Mouse (Mus musculus) macrophage (primary cell): ENCODE data around the gene Hsp90ab1. TPM values are rescaled to one million over a fixed set of nuclear protein-coding genes. Genes with fewer than 3 reads are reported as not detected.

ENCODE experiments used
- H3K27ac ChIP-seq: fragments of 350-480 bp; formaldehyde crosslinking; 2 replicates; pipeline ENCODE4 v1.9.0; 2021
- H3K36me3 ChIP-seq: fragments of 350-480 bp; formaldehyde crosslinking; 2 replicates; pipeline ENCODE4 v1.9.0; 2021; ENCODE audit errors: inconsistent target
- H3K4me3 ChIP-seq: fragments of 350-480 bp; formaldehyde crosslinking; 2 replicates; pipeline ENCODE4 v1.9.0; 2021; ENCODE audit errors: inconsistent target
- H3K79me2 ChIP-seq: fragments of 350-480 bp; formaldehyde crosslinking; 2 replicates; pipeline ENCODE4 v1.9.0; 2021; ENCODE audit errors: inconsistent target
- WGBS: methylation state at CpG from one replicate; pipeline ENCODE4 v1.1.7; 2026; ENCODE audit warnings: inconsistent platforms; ENCODE audit not compliant: missing documents; 5-methylcytosine and 5-hydroxymethylcytosine counted together
- polyA plus RNA-seq: library from polyadenylated mRNA; stranded (reverse); fragments of 250-400 nt; gene quantifications from 3 replicates; pipeline ENCODE4 v1.2.4, GENCODE M21; 2018; ENCODE audit warnings: inconsistent platforms

Hsp90ab1 gene
- polyA plus RNA-seq, 1 experiment from 2014 or later: 909 TPM

DNA sequence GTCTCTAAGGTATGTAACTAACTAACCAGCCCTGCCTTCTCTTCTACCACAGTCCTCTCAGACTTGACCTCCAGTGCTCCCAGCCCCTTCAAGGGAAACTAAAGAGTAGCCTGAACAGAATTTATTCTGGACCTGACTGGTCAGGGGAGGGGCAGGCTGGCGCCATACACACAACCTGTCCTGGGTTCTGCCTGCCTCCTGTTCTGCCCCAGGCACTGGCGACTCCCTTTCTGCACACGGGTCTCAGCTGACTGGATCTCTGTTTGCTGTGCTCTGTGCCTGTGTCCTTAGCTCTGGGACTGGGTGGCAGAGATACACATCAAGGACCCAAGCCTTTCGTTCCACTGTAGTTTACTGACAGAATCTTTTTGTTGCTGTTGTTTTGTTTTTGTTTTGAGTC is 6.5 kb upstream of the Hsp90ab1 start:
- Histone ChIP-seq H3K27ac (no peak overlapping the region), H3K4me3 (no peak overlapping the region), H3K79me2 (no peaks in the 10 kb centered on the region), H3K36me3 (no peaks in the 10 kb centered on the region)
- WGBS: 95% methylated on average over 4 of the region's 4 CpGs

DNA sequence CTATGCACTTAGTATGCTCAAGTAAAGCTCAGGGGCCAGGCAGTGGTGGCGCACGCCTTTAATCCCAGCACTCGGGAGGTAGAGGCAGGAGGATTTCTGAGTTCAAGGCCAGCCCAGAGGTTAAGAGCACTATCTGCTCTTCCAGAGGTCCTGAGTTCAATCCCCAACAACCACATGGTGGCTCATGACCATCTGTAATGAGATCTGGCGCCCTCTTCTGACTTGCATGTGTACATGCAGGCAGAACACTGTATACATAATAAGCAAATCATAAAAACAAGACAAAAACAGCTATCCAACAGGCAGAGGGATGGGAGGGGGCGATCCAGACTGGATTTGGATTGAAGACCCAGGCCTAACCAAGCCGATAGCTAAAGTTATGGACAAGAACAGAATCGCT is 5.8 kb upstream of the Hsp90ab1 start:
- Histone ChIP-seq H3K36me3 (no peaks in the 10 kb centered on the region), H3K4me3 (no peak overlapping the region), H3K79me2 (no peaks in the 10 kb centered on the region), H3K27ac (no peak overlapping the region)
- WGBS: 81% methylated on average over 7 of the region's 7 CpGs

DNA sequence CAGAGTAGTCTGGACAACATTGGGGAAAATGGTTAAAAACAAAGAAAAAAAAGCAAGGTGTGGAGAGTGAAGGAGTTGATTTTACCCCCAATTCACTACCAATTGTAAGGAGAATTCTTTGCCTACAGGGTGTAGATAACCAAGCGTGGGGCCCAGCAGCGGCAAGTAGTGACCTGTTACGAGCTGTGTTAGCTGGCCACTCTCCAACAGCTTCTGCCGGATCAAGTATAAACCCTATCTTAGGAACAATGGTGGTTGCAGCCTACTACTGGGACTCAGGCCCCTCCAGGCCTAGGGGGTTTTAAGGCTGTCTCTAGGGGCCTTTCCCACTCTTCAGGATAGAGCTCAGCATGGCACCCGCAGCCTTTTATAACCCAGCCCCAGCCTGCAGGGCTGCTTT is 5.2 kb upstream of the Hsp90ab1 start:
- no peak overlapping the region for H3K4me3 ChIP-seq
- H3K27ac ChIP-seq: no peak overlapping the region
- 79% methylated on average over 5 of the region's 5 CpGs for WGBS
- H3K36me3 ChIP-seq: no peaks in the 10 kb centered on the region
- H3K79me2 ChIP-seq: no peaks in the 10 kb centered on the region

DNA sequence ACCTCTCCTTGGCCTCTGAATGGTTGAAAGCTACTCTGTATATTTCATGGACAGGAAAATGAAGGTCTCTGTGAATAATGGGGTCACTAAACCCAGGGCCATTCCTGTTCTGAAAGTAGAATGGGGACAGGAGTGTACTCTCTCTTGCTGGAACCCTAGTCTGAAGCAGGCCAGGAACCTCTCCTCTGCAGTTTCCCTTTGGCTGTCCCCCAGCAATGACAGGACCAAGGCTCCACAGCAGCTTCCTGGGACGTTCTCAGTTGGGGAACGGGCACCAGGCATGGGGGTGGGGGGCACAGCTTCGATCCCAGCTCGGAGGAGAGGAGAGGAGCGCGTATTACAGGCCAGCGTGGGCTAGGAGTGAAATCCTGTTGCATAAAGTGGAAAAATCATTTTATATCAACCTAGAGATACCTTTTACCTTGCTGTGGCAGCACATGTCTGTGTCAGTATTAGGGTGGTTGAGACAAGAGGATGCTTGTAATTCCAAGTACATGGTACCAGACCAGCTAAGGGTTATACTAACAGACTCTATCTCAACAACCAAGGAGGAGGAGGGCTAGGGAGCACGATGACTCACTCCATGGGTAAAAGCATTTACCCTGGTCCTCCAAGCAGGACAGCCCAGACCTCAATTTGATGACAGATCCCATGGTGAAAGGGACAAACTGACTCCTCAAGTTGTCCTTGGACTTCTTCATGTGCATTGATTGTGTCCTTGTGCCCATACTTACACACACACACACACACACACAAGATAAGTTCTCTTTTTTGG is 2.2 kb upstream of the Hsp90ab1 start:
- peaks cover 26% of the 10 kb centered on the region for H3K79me2 ChIP-seq
- H3K4me3 ChIP-seq: no peak overlapping the region
- WGBS: 85% methylated on average over 5 of the region's 8 CpGs
- H3K27ac ChIP-seq: no peak overlapping the region
- peaks cover 11% of the 10 kb centered on the region; the same call in 1 of the 2 replicates for H3K36me3 ChIP-seq

DNA sequence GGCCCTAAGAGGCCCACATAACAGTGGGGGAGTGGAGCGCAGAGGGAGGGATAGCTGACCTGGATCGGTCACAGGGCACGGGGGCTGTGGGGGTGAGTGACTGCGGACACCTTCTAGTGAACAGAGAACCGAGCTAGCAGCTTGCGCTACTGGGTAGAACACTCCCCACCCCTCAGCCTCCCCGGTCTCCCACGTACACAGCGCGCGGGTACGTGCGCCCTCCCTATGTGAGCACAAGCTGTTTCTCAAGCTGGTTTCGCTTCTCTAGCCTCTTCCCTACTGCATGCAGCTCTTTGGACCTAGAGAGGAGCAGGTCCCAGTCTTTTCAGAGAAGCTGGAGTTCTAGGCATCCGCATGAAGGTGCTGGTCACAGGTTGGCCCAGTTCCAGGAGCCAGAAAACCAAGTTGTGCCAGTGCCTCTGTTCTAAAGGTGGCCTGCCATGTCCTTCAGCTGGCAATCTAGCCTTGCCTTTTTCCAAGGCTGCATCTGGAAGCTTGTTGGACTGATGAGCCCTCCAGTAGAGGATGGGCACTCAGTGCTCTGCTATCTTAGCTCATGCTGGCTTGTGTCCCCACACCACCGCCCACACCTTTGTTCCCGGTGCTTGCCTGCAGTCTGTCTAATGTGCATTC is 1.2 kb upstream of the Hsp90ab1 start:
- Histone ChIP-seq H3K36me3 (peaks cover 22% of the 10 kb centered on the region), H3K79me2 (peaks cover 37% of the 10 kb centered on the region), H3K27ac (peak overlapping the region; percentile 94), H3K4me3 (peak overlapping the region; percentile 73)
- WGBS: 4% methylated on average over 17 of the region's 17 CpGs

DNA sequence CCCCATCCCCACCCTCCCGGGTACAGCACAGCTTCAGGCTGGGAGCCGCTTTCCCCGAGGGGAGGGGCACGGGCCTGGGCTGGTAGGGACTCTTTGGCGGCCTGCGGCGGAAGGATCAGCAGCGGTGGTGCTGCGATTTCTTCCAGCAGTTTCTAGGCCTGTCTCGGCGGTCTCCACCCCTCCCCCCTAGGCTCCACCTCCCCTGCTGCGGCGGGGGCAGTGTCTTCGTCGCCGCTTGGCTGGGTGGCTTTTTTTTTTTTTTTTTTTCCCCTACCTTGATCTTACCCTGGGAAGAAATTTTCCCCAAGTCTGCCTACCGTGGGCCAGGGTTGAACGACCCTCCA is 681 bp upstream of the Hsp90ab1 start:
- Histone ChIP-seq H3K27ac (peak overlapping the region; percentile 94), H3K36me3 (peaks cover 27% of the 10 kb centered on the region), H3K4me3 (peak overlapping the region; percentile 73), H3K79me2 (peaks cover 40% of the 10 kb centered on the region)
- WGBS: under 1% methylated on average over 18 of the region's 18 CpGs

DNA sequence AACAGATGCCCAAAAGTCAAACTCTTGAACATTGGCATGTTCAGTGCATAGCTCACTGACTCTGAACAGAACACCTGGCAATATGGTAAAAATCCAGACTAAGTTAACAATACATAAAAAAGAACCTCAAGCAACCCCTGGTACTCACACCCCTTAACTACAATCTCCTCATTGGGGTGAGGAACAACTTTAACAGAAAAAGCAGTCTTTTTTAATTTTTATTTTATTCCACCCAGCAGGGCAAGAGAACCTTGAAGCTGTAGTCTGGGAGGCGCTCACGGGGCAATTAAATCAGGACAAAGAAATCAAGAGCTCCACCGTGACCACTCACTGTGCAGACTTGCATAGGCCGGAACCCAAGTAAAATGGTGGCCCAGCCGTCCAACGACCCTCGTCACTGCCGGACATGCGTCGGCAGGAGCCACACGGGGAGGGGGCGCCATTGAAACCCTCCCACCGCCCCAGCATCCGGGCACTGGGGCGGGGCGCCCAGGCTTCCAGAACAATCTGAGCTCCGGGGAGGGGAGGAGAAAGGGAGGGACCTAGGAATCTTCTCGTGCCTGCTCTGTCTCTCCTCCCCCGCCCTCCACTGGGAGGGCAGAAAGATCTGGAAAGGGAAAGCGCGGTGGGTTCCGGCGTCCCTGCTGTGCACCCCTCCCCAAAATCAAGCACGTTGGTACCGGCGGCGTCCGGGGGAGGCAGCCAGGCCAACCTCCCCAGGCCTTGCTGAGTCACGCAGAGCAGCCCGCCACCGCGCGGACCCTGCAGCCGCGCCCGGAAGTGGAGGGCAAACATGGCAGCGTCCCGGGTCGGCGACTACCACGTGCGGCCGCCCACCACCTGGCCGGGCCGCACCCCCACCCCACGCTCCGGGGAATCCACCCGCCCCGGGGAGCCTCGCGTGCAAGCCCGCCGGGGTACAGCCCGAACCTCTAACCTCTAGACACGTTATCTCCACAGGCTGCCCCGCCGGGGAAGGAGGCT is 676 bp downstream of the Hsp90ab1 start:
- Histone ChIP-seq H3K27ac (peak overlapping the region; percentile 77), H3K79me2 (peaks cover 40% of the 10 kb centered on the region), H3K36me3 (peaks cover 40% of the 10 kb centered on the region), H3K4me3 (peak overlapping the region; percentile 73)
- 2% methylated on average over 56 of the region's 57 CpGs for WGBS

DNA sequence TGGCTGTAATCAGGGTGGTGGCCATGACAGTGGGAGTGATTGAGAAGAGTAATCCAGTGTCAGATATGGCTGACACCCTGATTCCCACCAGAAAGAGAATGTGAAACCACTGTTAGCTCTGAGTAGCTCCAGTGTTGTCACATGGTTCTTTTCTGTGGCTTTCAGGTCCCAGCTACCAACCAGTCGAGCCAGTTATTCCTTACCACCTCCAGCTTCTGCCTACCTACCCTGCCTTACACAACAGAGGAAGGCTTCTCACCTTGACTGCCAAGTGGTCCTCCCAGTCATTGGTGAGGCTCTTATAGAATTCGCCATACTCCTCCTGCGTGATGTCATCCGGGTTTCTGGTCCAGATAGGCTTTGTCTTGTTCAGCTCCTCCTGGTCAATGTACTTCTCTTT is 3.1 kb downstream of the Hsp90ab1 start:
- peaks cover 45% of the 10 kb centered on the region for H3K79me2 ChIP-seq
- H3K36me3 ChIP-seq: peaks cover 50% of the 10 kb centered on the region
- H3K4me3 ChIP-seq: no peak overlapping the region
- WGBS: 77% methylated on average over 4 of the region's 4 CpGs
- H3K27ac ChIP-seq: no peak overlapping the region

DNA sequence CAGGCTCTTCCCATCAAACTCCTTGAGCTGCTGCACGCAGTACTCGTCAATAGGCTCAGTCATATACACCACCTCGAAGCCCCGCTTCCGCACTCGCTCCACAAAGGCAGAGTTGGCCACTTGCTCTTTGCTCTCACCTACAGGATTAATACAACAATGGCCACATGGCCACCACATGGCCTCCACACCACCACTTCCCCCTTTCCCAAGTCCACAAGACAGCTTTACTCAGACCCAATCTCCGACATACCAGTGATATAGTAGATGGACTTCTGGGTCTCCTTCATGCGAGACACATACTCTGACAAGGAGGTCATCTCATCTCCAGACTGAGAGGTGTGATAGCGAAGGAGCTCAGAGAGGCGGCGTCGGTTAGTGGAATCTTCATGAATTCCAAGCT is 4.1 kb downstream of the Hsp90ab1 start:
- no peak overlapping the region for H3K27ac ChIP-seq
- peaks cover 50% of the 10 kb centered on the region for H3K36me3 ChIP-seq

DNA sequence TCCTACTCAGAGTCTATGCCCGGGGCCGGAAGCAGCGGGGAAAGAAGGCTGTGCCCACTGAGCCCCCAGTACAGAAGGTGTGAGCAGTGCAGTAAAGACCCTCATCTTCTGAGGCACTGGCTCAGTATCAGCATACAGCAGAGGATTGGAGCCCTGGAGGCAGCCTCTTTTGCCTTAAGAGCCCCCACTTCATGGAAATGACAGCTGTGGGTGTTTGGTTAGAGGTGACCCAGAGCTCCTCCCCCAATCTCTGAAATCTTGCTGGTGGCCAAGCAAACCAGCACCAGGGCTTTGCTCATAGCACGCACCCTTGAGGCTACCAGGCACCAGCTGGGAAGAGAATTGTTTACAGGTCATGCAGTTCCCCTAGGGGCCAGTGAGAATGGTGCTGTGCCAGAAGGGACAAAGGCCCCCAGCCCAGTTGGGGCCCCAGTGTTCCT is 5.9 kb downstream of the Hsp90ab1 start:
- Histone ChIP-seq H3K27ac (no peak overlapping the region), H3K36me3 (peaks cover 50% of the 10 kb centered on the region), H3K4me3 (no peak overlapping the region), H3K79me2 (peaks cover 45% of the 10 kb centered on the region)
- 76% methylated on average over 4 of the region's 4 CpGs for WGBS

More for the DNA sequence above, 4.1 kb downstream of the Hsp90ab1 start:
- 93% methylated on average over 12 of the region's 12 CpGs for WGBS
- H3K79me2 ChIP-seq: peaks cover 52% of the 10 kb centered on the region
- no peak overlapping the region for H3K4me3 ChIP-seq

DNA sequence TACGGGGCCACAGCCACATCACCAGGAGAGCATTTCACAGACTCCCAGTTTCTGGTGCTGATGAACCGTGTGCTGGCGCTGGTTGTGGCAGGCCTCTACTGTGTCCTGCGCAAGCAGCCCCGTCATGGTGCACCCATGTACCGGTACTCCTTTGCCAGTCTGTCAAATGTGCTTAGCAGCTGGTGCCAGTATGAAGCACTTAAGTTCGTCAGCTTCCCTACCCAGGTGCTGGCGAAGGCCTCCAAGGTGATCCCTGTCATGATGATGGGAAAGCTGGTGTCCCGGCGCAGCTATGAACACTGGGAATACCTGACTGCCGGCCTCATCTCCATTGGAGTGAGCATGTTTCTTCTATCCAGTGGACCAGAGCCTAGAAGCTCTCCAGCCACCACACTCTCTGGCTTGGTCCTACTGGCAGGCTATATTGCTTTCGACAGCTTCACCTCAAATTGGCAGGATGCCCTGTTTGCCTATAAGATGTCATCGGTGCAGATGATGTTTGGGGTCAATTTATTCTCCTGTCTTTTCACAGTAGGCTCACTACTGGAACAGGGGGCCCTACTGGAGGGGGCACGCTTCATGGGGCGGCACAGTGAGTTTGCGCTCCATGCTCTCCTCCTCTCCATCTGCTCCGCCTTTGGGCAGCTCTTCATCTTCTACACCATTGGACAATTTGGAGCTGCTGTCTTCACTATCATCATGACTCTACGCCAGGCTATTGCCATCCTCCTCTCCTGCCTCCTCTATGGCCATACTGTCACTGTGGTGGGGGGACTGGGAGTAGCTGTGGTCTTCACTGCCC is 6.5 kb downstream of the Hsp90ab1 start:
- peaks cover 51% of the 10 kb centered on the region for H3K36me3 ChIP-seq
- H3K79me2 ChIP-seq: peaks cover 39% of the 10 kb centered on the region
- H3K27ac ChIP-seq: no peak overlapping the region
- WGBS: 84% methylated on average over 18 of the region's 18 CpGs
- no peak overlapping the region for H3K4me3 ChIP-seq

DNA sequence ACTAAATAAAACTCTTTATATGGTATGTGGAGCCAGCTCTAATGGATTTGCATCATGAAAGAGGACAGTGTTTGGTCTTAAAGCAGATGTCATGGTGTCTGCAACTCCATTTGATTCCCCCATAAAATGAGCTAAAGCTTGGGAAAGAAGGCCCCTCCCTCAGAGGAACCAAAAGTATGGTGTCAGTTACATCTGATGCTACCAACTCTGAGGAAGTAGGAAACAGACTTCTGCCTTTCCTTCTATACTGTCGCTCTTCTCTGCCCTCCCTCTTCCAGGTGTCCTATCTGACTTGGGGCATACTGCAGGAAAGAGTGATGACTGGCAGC is 7.1 kb downstream of the Hsp90ab1 start:
- Histone ChIP-seq H3K27ac (no peak overlapping the region), H3K4me3 (no peak overlapping the region), H3K79me2 (peaks cover 33% of the 10 kb centered on the region), H3K36me3 (peaks cover 50% of the 10 kb centered on the region)
- 63% methylated on average over 1 of the region's 1 CpGs for WGBS

DNA sequence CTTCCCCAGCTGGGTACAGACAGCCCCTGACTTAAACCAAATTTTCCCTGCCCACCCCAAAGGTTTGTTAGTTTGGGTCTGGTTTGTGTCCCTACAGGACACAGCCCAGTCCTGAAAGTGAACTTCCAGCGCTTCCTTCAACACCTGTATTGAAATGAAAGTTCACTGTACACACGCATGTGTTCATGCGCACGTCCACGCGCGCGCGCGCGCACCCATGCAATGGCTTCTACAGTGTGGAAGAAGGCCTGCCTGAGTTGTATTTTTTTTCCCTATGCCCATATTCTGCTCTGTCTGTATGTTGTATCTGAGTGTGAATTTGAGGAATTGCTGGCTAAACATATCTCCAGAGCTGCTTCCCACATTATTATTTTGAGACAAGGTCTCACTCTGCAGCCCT is 8.0 kb downstream of the Hsp90ab1 start:
- peak overlapping the region; percentile 73; the same call in 1 of the 2 replicates for H3K4me3 ChIP-seq
- 0 out of 2 replicates have a peak overlapping the region, but pooled peaks have one; percentile 34 for H3K27ac ChIP-seq
- WGBS: 94% methylated on average over 11 of the region's 11 CpGs
- peaks cover 49% of the 10 kb centered on the region for H3K36me3 ChIP-seq
- peaks cover 24% of the 10 kb centered on the region for H3K79me2 ChIP-seq

DNA sequence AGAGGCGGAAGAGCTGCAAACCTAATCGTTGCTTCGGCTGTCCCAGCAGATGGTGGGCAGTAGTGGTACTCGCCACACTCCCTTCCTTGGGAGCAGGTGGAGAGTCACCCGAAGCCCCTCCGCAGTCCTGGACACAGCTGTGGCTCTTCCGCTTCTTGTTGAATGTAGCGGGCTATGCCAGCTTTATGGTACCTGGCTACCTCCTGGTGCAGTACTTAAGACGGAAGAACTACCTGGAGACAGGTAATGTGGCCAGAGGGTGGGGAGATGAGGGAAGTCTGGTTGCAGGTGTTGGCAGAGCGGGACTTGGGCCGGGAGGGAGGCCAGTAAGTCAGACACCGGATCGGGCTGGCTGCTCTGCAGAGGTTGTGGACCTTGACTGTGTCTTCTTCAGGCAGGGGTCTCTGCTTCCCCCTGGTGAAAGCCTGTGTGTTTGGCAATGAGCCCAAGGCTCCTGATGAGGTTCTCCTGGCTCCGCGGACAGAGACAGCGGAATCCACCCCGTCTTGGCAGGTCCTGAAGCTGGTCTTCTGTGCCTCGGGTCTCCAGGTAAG is 8.5 kb downstream of the Hsp90ab1 start:
- H3K4me3 ChIP-seq: peak overlapping the region; percentile 73
- WGBS: 27% methylated on average over 16 of the region's 18 CpGs
- peaks cover 19% of the 10 kb centered on the region for H3K79me2 ChIP-seq
- peaks cover 47% of the 10 kb centered on the region for H3K36me3 ChIP-seq
- H3K27ac ChIP-seq: peak overlapping the region; percentile 34
